Mouse (Mus musculus) adipose tissue, adult 10 weeks (tissue): ENCODE measurements around the gene Cldn34c3. TPM values are rescaled to one million over a fixed set of nuclear protein-coding genes. Genes with fewer than 3 reads are reported as not detected.

ENCODE experiments used
- polyA plus RNA-seq: library from polyadenylated mRNA; stranded (reverse); fragments of 350-450 nt; fragmentation: Illumina TruSeq; extraction: RNeasy Lipid Tissue Mini Kit (QIAGEN cat#74804); gene quantifications from one replicate; pipeline ENCODE4 v1.2.3, GENCODE M21; 2014; ENCODE audit warnings: low read depth, low replicate concordance

Gene Cldn34c3
- polyA plus RNA-seq: not detected

DNA sequence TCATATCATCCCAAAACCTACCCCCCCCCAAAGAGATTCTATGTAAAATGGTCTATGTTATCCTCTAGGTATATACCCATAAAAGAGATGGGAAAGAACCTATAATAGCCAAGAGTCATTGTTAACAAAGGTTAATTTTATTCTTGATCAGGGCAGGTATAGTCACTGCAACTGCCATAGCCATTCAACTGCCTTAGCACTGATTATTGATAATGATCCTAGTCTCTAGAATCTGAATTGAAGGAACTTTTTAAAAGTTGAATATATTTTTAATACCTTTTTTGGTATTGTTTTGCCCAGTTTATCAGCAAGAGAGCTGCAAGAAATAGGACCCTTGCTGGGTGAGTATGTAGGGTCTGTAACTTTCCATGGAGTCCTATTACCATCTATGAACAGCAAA is at the start of gene Cldn34c3:
Gene Cldn34c3 (plus strand): TSS at position 301 of the 400 bp plus-strand sequence.

Other genes with a start within 250 kb of the Cldn34c3 start
- gene Cldn34c2, start 212.0 kb upstream of the Cldn34c3 start, polyA plus RNA-seq: not detected
- not detected for gene Gm17467, start 88.9 kb upstream of the Cldn34c3 start, polyA plus RNA-seq